Mouse (Mus musculus): Measurements from ENCODE around the gene Ddx1. TPM values are rescaled to one million over a fixed set of nuclear protein-coding genes. Genes with fewer than 3 reads are reported as not detected.

Ddx1 gene
- total and polyA plus RNA-seq, 3 experiments, result 75.8 to 242 (median 117) TPM

GRCm38 (mm10) chr12:13180715-13181335 lies 68.2 kb downstream of the Ddx1 start:
- TF ChIP-seq EP300 (IDR thresholded peaks at IDR 0.05; ENCODE audit: low read length) (no peak), BHLHE40 (IDR thresholded peaks at IDR 0.05; ENCODE audit: low read depth, low read length) (0 out of 2 replicates have a peak, but pooled peaks have one; percentile 14)
- Histone ChIP-seq H3K36me3 (replicated peaks in 1 of 2; ENCODE audit: control insufficient read depth in 1 of 2, insufficient read depth in 1 of 2, low read length in 1 of 2) (no peaks in the 10 kb centered on the region), H3K4me3 (replicated peaks in 1 of 3; ENCODE audit: low read depth in 2 of 3, low read length in 2 of 3, poor library complexity in 1 of 3) (no peak overlapping the region), H3K4me2 (ENCODE audit: insufficient read depth, low read depth, poor library complexity, severe bottlenecking) (no peak overlapping the region), H3K27ac (ENCODE audit: insufficient read depth, low read depth) (no peak overlapping the region), H3K4me1 (ENCODE audit: control insufficient read depth in 1 of 2, insufficient read depth in 2 of 2) (peaks cover 0 to 14% of the 10 kb centered on the region in 2 experiments; a peak in 2 of 4 replicates), H3K27me3 (replicated peaks) (no peaks in the 10 kb centered on the region), H3K9ac (ENCODE audit: insufficient read depth, low read depth) (no peak overlapping the region), H3K9me3 (replicated peaks; ENCODE audit: low read length) (no peaks in the 10 kb centered on the region), H3K79me2 (replicated peaks; ENCODE audit: control insufficient read depth, extremely low read depth, insufficient read depth, poor library complexity, severe bottlenecking) (no peaks in the 10 kb centered on the region)
- in situ Hi-C loops (cut with MboI; ENCODE audit: low pct_ligation_motif_present, low pct_unique_long_range_greater_than_20kb, low sequenced_read_pairs) (no loop called here), dilution Hi-C loops (cut with MboI; ENCODE audit: extremely low pct_ligation_motif_present, extremely low pct_unique_long_range_greater_than_20kb, low sequenced_read_pairs) (no loop called here)
- no peak for DNase-seq (ENCODE audit: extremely low read depth)

GRCm38 (mm10) chr12:13180332-13180714 lies 68.7 kb downstream of the Ddx1 start:
- Histone ChIP-seq H3K36me3 (replicated peaks in 1 of 2; ENCODE audit: control insufficient read depth in 1 of 2, insufficient read depth in 1 of 2, low read length in 1 of 2) (no peaks in the 10 kb centered on the region), H3K9ac (ENCODE audit: insufficient read depth, low read depth) (no peak overlapping the region), H3K27me3 (replicated peaks) (no peaks in the 10 kb centered on the region), H3K4me1 (ENCODE audit: control insufficient read depth in 1 of 2, insufficient read depth in 2 of 2) (peaks cover 0 to 14% of the 10 kb centered on the region in 2 experiments; a peak in 2 of 4 replicates), H3K4me2 (ENCODE audit: insufficient read depth, low read depth, poor library complexity, severe bottlenecking) (no peak overlapping the region), H3K9me3 (replicated peaks; ENCODE audit: low read length) (no peaks in the 10 kb centered on the region), H3K27ac (ENCODE audit: insufficient read depth, low read depth) (no peak overlapping the region), H3K4me3 (replicated peaks in 1 of 3; ENCODE audit: low read depth in 2 of 3, low read length in 2 of 3, poor library complexity in 1 of 3) (no peak overlapping the region), H3K79me2 (replicated peaks; ENCODE audit: control insufficient read depth, extremely low read depth, insufficient read depth, poor library complexity, severe bottlenecking) (no peaks in the 10 kb centered on the region)
- TF ChIP-seq MAX (IDR thresholded peaks at IDR 0.05; ENCODE audit: low read length) (no peak), RAD21 (IDR thresholded peaks at IDR 0.05; ENCODE audit: low read depth, low read length) (no peak), EP300 (IDR thresholded peaks at IDR 0.05; ENCODE audit: low read length) (no peak), ZC3H11A (IDR thresholded peaks at IDR 0.05; ENCODE audit: low read depth, low read length) (no peak), NELFE (IDR thresholded peaks at IDR 0.05; ENCODE audit: low read depth, low read length) (no peak), USF2 (conservative IDR thresholded peaks at IDR 0.05; ENCODE audit: low read depth, low read length) (no peak), CHD2 (IDR thresholded peaks at IDR 0.05; ENCODE audit: low read length) (no peak), IRF4 (IDR thresholded peaks at IDR 0.05; ENCODE audit: low read depth, low read length) (no peak), ZNF384 (IDR thresholded peaks at IDR 0.05; ENCODE audit: low read depth, low read length) (no peak), TCF12 (IDR thresholded peaks at IDR 0.05; ENCODE audit: low read depth, low read length) (no peak), MAFK (IDR thresholded peaks at IDR 0.05; ENCODE audit: insufficient replicate concordance, low read length) (no peak), USF1 (IDR thresholded peaks at IDR 0.05; ENCODE audit: low read depth, low read length) (no peak), MEF2A (IDR thresholded peaks at IDR 0.05; ENCODE audit: borderline replicate concordance, low read depth, low read length) (no peak), MXI1 (IDR thresholded peaks at IDR 0.05; ENCODE audit: low read depth, low read length) (no peak), MYC (IDR thresholded peaks at IDR 0.05; ENCODE audit: low read depth, low read length) (no peak), CHD1 (IDR thresholded peaks at IDR 0.05; ENCODE audit: low read depth, low read length) (no peak), SIN3A (IDR thresholded peaks at IDR 0.05; ENCODE audit: low read length) (no peak), KAT2A (IDR thresholded peaks at IDR 0.05; ENCODE audit: insufficient replicate concordance, low read length) (no peak), PAX5 (IDR thresholded peaks at IDR 0.05; ENCODE audit: low read length) (no peak)
- in situ Hi-C loops (cut with MboI; ENCODE audit: low pct_ligation_motif_present, low pct_unique_long_range_greater_than_20kb, low sequenced_read_pairs), result no loop called here
- dilution Hi-C loops (cut with MboI; ENCODE audit: extremely low pct_ligation_motif_present, extremely low pct_unique_long_range_greater_than_20kb, low sequenced_read_pairs), result no loop called here
- DNase-seq (ENCODE audit: extremely low read depth), result no peak

Data from CH12.LX (cell line).